Mouse (Mus musculus): ENCODE data around the gene Tspan9. TPM values are rescaled to one million over a fixed set of nuclear protein-coding genes. Genes with fewer than 3 reads are reported as not detected.

Tspan9 gene
- polyA plus RNA-seq, 1 experiment from 2014 or later = 44.1 TPM

DNA sequence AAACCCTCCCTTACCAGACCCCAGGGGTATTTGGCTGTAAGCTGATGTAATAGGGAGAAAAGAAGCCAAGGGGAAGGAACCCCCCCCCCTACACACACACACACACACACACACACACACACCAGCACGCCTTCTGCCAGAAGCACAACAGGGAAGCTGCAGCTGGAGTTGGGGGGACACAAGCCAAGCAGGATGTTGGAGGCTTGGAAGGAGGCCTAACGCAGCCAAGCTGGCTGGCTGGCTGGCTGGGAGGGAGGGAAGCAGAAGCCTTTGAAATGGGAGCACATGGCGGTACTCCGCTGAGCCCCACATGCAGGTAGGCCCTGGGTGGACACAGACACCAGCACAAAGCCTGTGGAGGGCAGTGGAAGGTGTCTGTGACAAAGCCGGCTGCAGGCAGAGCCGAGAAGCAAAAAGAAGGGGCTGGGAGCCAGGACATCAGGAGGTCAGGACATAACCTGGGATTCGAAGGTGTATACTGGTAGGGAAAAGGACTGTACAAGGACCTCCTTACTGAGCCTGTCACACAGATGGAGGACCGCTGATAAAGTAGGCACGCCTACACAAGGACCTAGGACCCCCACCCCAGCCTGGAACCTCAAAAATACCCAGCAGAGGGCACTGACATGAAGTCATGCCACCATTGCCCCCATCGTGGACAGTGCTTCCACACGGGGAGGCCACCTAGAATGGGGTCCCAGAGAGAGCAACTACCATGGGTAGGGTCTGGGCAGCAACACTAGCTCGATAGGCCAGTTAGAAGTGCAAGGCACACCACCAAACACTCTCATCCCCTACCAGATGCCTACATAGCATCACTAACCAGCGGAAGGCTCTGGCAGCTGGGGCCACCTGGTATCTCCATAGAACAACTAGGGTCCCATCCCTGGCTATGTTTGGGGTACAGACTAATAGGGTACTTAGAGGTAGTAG lies 53.4 kb downstream of the Tspan9 start:
- no peaks in the 10 kb centered on the region for H3K36me3 ChIP-seq (ENCODE audit: control insufficient read depth, insufficient read depth, low read length)
- WGBS = 75% methylated on average over 13 of the region's 13 CpGs
- no peaks in the 10 kb centered on the region for H3K27me3 ChIP-seq (ENCODE audit: control insufficient read depth, insufficient read depth, low read length)
- DNase-seq (ENCODE audit: low spot score, missing footprints) (no peak), ATAC-seq (ENCODE audit: low FRiP score) (no peak)
- no peaks in the 10 kb centered on the region for H3K9me3 ChIP-seq (ENCODE audit: control insufficient read depth, low read length)
- no peak overlapping the region for H3K27ac ChIP-seq (ENCODE audit: low read depth, low read length)
- peaks cover 9% of the 10 kb centered on the region; the same call in 1 of the 2 replicates for H3K4me1 ChIP-seq (ENCODE audit: control insufficient read depth, insufficient read depth, low read length)
- H3K4me2 ChIP-seq = no peak overlapping the region
- no peak overlapping the region for H3K4me3 ChIP-seq (ENCODE audit: low read depth, low read length)
- no peak overlapping the region for H3K9ac ChIP-seq (ENCODE audit: low read length)

GRCm38 (mm10) chr6:128088746-128089523 lies 54.5 kb downstream of the Tspan9 start:
- Histone ChIP-seq H3K27ac (ENCODE audit: low read depth, low read length) (no peak overlapping the region), H3K9me3 (ENCODE audit: control insufficient read depth, low read length) (no peaks in the 10 kb centered on the region), H3K27me3 (ENCODE audit: control insufficient read depth, insufficient read depth, low read length) (no peaks in the 10 kb centered on the region), H3K4me1 (ENCODE audit: control insufficient read depth, insufficient read depth, low read length) (peaks cover 9% of the 10 kb centered on the region; the same call in 1 of the 2 replicates), H3K9ac (ENCODE audit: low read length) (no peak overlapping the region), H3K4me2 (no peak overlapping the region), H3K4me3 (ENCODE audit: low read depth, low read length) (no peak overlapping the region), H3K36me3 (ENCODE audit: control insufficient read depth, insufficient read depth, low read length) (no peaks in the 10 kb centered on the region)
- ATAC-seq (ENCODE audit: low FRiP score) (no peak), DNase-seq (ENCODE audit: low spot score, missing footprints) (no peak)
- 79% methylated on average over 8 of the region's 8 CpGs for WGBS

- DNase-seq (ENCODE audit: low spot score, missing footprints) = no peak
- Histone ChIP-seq H3K36me3 (ENCODE audit: control insufficient read depth, insufficient read depth, low read length) (no peaks in the 10 kb centered on the region), H3K4me2 (no peak overlapping the region), H3K4me1 (ENCODE audit: control insufficient read depth, insufficient read depth, low read length) (peaks cover 4% of the 10 kb centered on the region; the same call in 1 of the 2 replicates), H3K4me3 (ENCODE audit: low read depth, low read length) (no peak overlapping the region), H3K9me3 (ENCODE audit: control insufficient read depth, low read length) (no peaks in the 10 kb centered on the region), H3K27ac (ENCODE audit: low read depth, low read length) (no peak overlapping the region), H3K9ac (ENCODE audit: low read length) (no peak overlapping the region), H3K27me3 (ENCODE audit: control insufficient read depth, insufficient read depth, low read length) (no peaks in the 10 kb centered on the region)
- ATAC-seq (ENCODE audit: low FRiP score) = no peak
- 67% methylated on average over 9 of the region's 9 CpGs for WGBS
These were observed 57.8 kb downstream of the Tspan9 start for GRCm38 (mm10) chr6:128085488-128086066.

- Histone ChIP-seq H3K4me2 (no peak overlapping the region), H3K9ac (ENCODE audit: low read length) (no peak overlapping the region), H3K27ac (ENCODE audit: low read depth, low read length) (no peak overlapping the region), H3K4me3 (ENCODE audit: low read depth, low read length) (no peak overlapping the region), H3K9me3 (ENCODE audit: control insufficient read depth, low read length) (no peaks in the 10 kb centered on the region), H3K27me3 (ENCODE audit: control insufficient read depth, insufficient read depth, low read length) (no peaks in the 10 kb centered on the region), H3K4me1 (ENCODE audit: control insufficient read depth, insufficient read depth, low read length) (0 out of 2 replicates have a peak, but pooled peaks cover 2% of the 10 kb centered on the region), H3K36me3 (ENCODE audit: control insufficient read depth, insufficient read depth, low read length) (no peaks in the 10 kb centered on the region)
- ATAC-seq (ENCODE audit: low FRiP score) = no peak
- 92% methylated on average over 11 of the region's 11 CpGs for WGBS
- DNase-seq (ENCODE audit: low spot score, missing footprints) = no peak
These were observed 60.1 kb downstream of the Tspan9 start for GRCm38 (mm10) chr6:128083305-128083704.

- no peaks in the 10 kb centered on the region for H3K9me3 ChIP-seq (ENCODE audit: control insufficient read depth, low read length)
- DNase-seq (ENCODE audit: low spot score, missing footprints) (no peak), ATAC-seq (ENCODE audit: low FRiP score) (no peak)
- H3K36me3 ChIP-seq (ENCODE audit: control insufficient read depth, insufficient read depth, low read length) = no peaks in the 10 kb centered on the region
- no peak overlapping the region for H3K27ac ChIP-seq (ENCODE audit: low read depth, low read length)
- H3K27me3 ChIP-seq (ENCODE audit: control insufficient read depth, insufficient read depth, low read length) = no peaks in the 10 kb centered on the region
- H3K9ac ChIP-seq (ENCODE audit: low read length) = no peak overlapping the region
- H3K4me3 ChIP-seq (ENCODE audit: low read depth, low read length) = no peak overlapping the region
- no peaks in the 10 kb centered on the region for H3K4me1 ChIP-seq (ENCODE audit: control insufficient read depth, insufficient read depth, low read length)
- WGBS = 90% methylated on average over 5 of the region's 5 CpGs
- H3K4me2 ChIP-seq = no peak overlapping the region
These were observed 61.6 kb downstream of the Tspan9 start for GRCm38 (mm10) chr6:128081781-128082180.

GRCm38 (mm10) chr6:128081293-128081692 lies 62.1 kb downstream of the Tspan9 start:
- ATAC-seq (ENCODE audit: low FRiP score) (no peak), DNase-seq (ENCODE audit: low spot score, missing footprints) (no peak)
- H3K27me3 ChIP-seq (ENCODE audit: control insufficient read depth, insufficient read depth, low read length) = no peaks in the 10 kb centered on the region
- no peaks in the 10 kb centered on the region for H3K9me3 ChIP-seq (ENCODE audit: control insufficient read depth, low read length)
- H3K36me3 ChIP-seq (ENCODE audit: control insufficient read depth, insufficient read depth, low read length) = no peaks in the 10 kb centered on the region
- no peak overlapping the region for H3K4me3 ChIP-seq (ENCODE audit: low read depth, low read length)
- no peak overlapping the region for H3K27ac ChIP-seq (ENCODE audit: low read depth, low read length)
- no peaks in the 10 kb centered on the region for H3K4me1 ChIP-seq (ENCODE audit: control insufficient read depth, insufficient read depth, low read length)
- H3K4me2 ChIP-seq = no peak overlapping the region
- no peak overlapping the region for H3K9ac ChIP-seq (ENCODE audit: low read length)
- WGBS = 90% methylated on average over 8 of the region's 8 CpGs

- Histone ChIP-seq H3K9me3 (ENCODE audit: control insufficient read depth, low read length) (no peaks in the 10 kb centered on the region), H3K4me3 (ENCODE audit: low read depth, low read length) (no peak overlapping the region), H3K27me3 (ENCODE audit: control insufficient read depth, insufficient read depth, low read length) (no peaks in the 10 kb centered on the region), H3K36me3 (ENCODE audit: control insufficient read depth, insufficient read depth, low read length) (no peaks in the 10 kb centered on the region), H3K4me1 (ENCODE audit: control insufficient read depth, insufficient read depth, low read length) (no peaks in the 10 kb centered on the region), H3K27ac (ENCODE audit: low read depth, low read length) (no peak overlapping the region), H3K4me2 (no peak overlapping the region), H3K9ac (ENCODE audit: low read length) (no peak overlapping the region)
- 82% methylated on average over 9 of the region's 9 CpGs for WGBS
- no peak for ATAC-seq (ENCODE audit: low FRiP score)
- DNase-seq (ENCODE audit: low spot score, missing footprints) = no peak
These were observed 63.7 kb downstream of the Tspan9 start for GRCm38 (mm10) chr6:128079576-128080224.

DNA sequence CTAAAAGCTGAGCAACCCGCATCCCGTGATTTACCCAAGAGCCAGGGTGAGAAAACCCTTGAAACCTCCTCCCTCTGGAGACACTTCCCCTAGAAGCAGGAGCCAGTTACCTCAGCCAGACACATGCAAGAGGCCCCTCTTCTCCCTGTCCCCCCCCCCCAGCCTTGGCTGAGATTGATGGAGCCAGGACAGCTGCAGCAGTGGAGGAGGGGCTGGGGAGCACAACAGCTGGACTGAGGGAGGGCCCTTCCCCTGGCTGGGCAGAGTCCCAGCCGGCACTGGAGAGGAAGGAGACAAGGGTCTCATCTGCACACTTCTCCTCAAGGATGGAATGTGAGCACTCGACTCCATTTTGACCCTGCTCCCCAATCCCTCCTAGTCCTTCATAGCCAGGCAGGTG lies 64.9 kb downstream of the Tspan9 start:
- Histone ChIP-seq H3K27me3 (ENCODE audit: control insufficient read depth, insufficient read depth, low read length) (no peaks in the 10 kb centered on the region), H3K27ac (ENCODE audit: low read depth, low read length) (no peak overlapping the region), H3K9ac (ENCODE audit: low read length) (no peak overlapping the region), H3K9me3 (ENCODE audit: control insufficient read depth, low read length) (no peaks in the 10 kb centered on the region), H3K4me2 (no peak overlapping the region), H3K36me3 (ENCODE audit: control insufficient read depth, insufficient read depth, low read length) (no peaks in the 10 kb centered on the region), H3K4me3 (ENCODE audit: low read depth, low read length) (no peak overlapping the region), H3K4me1 (ENCODE audit: control insufficient read depth, insufficient read depth, low read length) (no peaks in the 10 kb centered on the region)
- no peak for DNase-seq (ENCODE audit: low spot score, missing footprints)
- no peak for ATAC-seq (ENCODE audit: low FRiP score)
- WGBS = 80% methylated on average over 3 of the region's 4 CpGs

Data from midbrain, embryonic 11.5 days (tissue).